13 mouse cellular contexts compared by ENCODE assay signal in the genomic region with DNA sequence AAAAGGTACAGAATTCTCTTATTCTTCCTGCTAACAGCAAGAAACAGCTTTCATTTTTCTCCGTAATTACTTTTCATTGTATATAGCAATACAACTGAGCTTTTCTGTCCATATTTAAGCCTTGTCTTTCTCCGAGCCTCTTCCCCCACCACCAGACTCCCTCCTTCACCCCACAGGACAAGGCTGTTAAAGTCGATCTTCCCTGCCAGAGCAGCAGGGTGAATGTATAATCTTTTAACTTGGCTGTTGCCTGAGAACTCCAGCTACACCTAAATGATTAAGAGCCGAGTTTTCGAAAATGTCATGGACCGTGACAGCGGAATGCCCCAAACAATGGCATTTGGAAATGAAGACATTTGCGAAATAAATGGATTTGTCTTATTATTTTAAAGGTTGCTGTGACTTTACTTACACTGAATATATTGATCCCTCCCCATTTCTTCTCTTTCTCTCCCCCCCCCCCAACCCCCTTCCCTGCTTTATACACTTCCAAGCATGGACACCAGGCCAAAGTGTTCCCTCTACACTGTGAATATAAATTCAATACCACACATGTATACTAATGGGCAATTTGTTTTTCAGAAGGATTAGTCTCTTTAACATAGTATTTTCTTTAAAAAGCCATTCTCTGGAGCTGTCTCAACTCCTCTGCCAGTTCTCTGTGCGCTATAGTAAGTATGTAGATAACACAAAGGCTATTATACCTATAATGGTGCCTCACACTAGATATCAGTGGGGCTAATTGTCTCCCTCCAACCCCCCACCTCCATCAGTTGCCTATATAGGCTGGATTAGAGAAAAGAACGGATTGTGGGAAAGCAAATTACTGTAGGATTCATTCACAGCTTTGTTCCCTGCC.
DNase-seq lines count a peak whose midpoint lies in the region; ATAC-seq lines count a peak whose summit lies in the region.
"Had no signal": no experiment of that assay in that cellular context is flagged by ENCODE, and none has a peak within 500 bp of the region (broad histone marks: within the 10 kb centered on the region; RNA-seq: fewer than 3 reads in every experiment).

No protein-coding gene starts in this region.

- peak overlapping the region; percentile 38 for H3K4me2 ChIP-seq in forebrain, embryonic 13.5 days
- H3K4me2 ChIP-seq in hindbrain, embryonic 16.5 days (ENCODE audit: low read length) = no peak overlapping the region
- no peak overlapping the region for H3K4me2 ChIP-seq in midbrain, embryonic 11.5 days
- H3K4me2 ChIP-seq: lung, embryonic 15.5 days had no signal

- DNase-seq in forebrain, embryonic 10.5 days (ENCODE audit: extremely low spot score, low spot score) = no peak
- DNase-seq in midbrain, embryonic 11.5 days (ENCODE audit: low spot score, missing footprints) = peak; percentile 85
- no peak for DNase-seq in gastrocnemius, postnatal 4 days (ENCODE audit: low spot score in 2 of 2)
- no peak for DNase-seq in right cerebral cortex, adult 18-20 months
- DNase-seq in gastrocnemius, postnatal 36 days = no peak
- DNase-seq: liver; spleen, adult 18-20 months had no signal

- peaks cover 20% of the 10 kb centered on the region for H3K4me1 ChIP-seq in forebrain, embryonic 10.5 days
- peaks cover 29% of the 10 kb centered on the region for H3K4me1 ChIP-seq in forebrain, embryonic 13.5 days
- H3K4me1 ChIP-seq in hindbrain, embryonic 16.5 days (ENCODE audit: control insufficient read depth, insufficient read depth, low read depth, low read length) = peaks cover 12% of the 10 kb centered on the region
- H3K4me1 ChIP-seq in midbrain, embryonic 11.5 days (ENCODE audit: control insufficient read depth, insufficient read depth, low read length) = no peaks in the 10 kb centered on the region
- H3K4me1 ChIP-seq: lung, embryonic 15.5 days had no signal

- H3K9ac ChIP-seq in forebrain, embryonic 13.5 days = peak overlapping the region; percentile 21; the same call in 1 of the 2 replicates
- no peak overlapping the region for H3K9ac ChIP-seq in hindbrain, embryonic 16.5 days (ENCODE audit: low read depth, low read length)
- H3K9ac ChIP-seq in midbrain, embryonic 11.5 days (ENCODE audit: low read length) = no peak overlapping the region
- H3K9ac ChIP-seq: lung, embryonic 15.5 days had no signal

- peak; percentile 72 for ATAC-seq in forebrain, embryonic 13.5 days
- ATAC-seq in hindbrain, embryonic 16.5 days = peak; percentile 45; the same call in 1 of the 2 replicates
- ATAC-seq in midbrain, embryonic 11.5 days (ENCODE audit: low FRiP score) = no peak
- ATAC-seq: intestine, embryonic 16.5 days; Patski had no signal

- peak overlapping the region; percentile 60 for H3K27ac ChIP-seq in forebrain, embryonic 10.5 days
- H3K27ac ChIP-seq in forebrain, embryonic 13.5 days = peak overlapping the region; percentile 86
- H3K27ac ChIP-seq in hindbrain, embryonic 16.5 days (ENCODE audit: low read depth, low read length) = peak overlapping the region; percentile 54
- no peak overlapping the region for H3K27ac ChIP-seq in midbrain, embryonic 11.5 days (ENCODE audit: low read depth, low read length)
- H3K27ac ChIP-seq: lung, embryonic 15.5 days; stomach, postnatal 0 days had no signal

- H3K9me3 ChIP-seq in forebrain, embryonic 10.5 days = no peaks in the 10 kb centered on the region
- no peaks in the 10 kb centered on the region for H3K9me3 ChIP-seq in forebrain, embryonic 13.5 days (replicated peaks)
- no peaks in the 10 kb centered on the region for H3K9me3 ChIP-seq in hindbrain, embryonic 16.5 days (ENCODE audit: control insufficient read depth, low read length)
- H3K9me3 ChIP-seq in midbrain, embryonic 11.5 days (ENCODE audit: control insufficient read depth, low read length) = no peaks in the 10 kb centered on the region
- H3K9me3 ChIP-seq: lung, embryonic 15.5 days had no signal

- no peak overlapping the region for H3K4me3 ChIP-seq in forebrain, embryonic 10.5 days
- H3K4me3 ChIP-seq in forebrain, embryonic 13.5 days = no peak overlapping the region
- no peak overlapping the region for H3K4me3 ChIP-seq in hindbrain, embryonic 16.5 days (ENCODE audit: low read length)
- H3K4me3 ChIP-seq in midbrain, embryonic 11.5 days (ENCODE audit: low read depth, low read length) = no peak overlapping the region
- H3K4me3 ChIP-seq: lung, embryonic 15.5 days had no signal

- H3K27me3 ChIP-seq in forebrain, embryonic 10.5 days (ENCODE audit: poor library complexity, severe bottlenecking) = no peaks in the 10 kb centered on the region
- no peaks in the 10 kb centered on the region for H3K27me3 ChIP-seq in forebrain, embryonic 13.5 days
- no peaks in the 10 kb centered on the region for H3K27me3 ChIP-seq in hindbrain, embryonic 16.5 days (replicated peaks; ENCODE audit: control insufficient read depth, insufficient read depth, low read length)
- no peaks in the 10 kb centered on the region for H3K27me3 ChIP-seq in midbrain, embryonic 11.5 days (ENCODE audit: control insufficient read depth, insufficient read depth, low read length)
- H3K27me3 ChIP-seq: lung, embryonic 15.5 days; Patski had no signal

- WGBS in forebrain, embryonic 10.5 days = 61% methylated on average over 10 of the region's 10 CpGs
- 27% methylated on average over 10 of the region's 10 CpGs for whole genome bisulfite sequencing in forebrain, embryonic 13.5 days
- 48% methylated on average over 10 of the region's 10 CpGs for whole genome bisulfite sequencing in hindbrain, embryonic 16.5 days
- WGBS in midbrain, embryonic 11.5 days = 41% methylated on average over 10 of the region's 10 CpGs

- H3K36me3 ChIP-seq in forebrain, embryonic 10.5 days (replicated peaks) = no peaks in the 10 kb centered on the region
- H3K36me3 ChIP-seq in forebrain, embryonic 13.5 days (ENCODE audit: poor library complexity, severe bottlenecking) = no peaks in the 10 kb centered on the region
- H3K36me3 ChIP-seq in hindbrain, embryonic 16.5 days (ENCODE audit: control insufficient read depth, insufficient read depth, low read length) = no peaks in the 10 kb centered on the region
- H3K36me3 ChIP-seq in midbrain, embryonic 11.5 days (ENCODE audit: control insufficient read depth, insufficient read depth, low read length) = no peaks in the 10 kb centered on the region
- H3K36me3 ChIP-seq: lung, embryonic 15.5 days had no signal

- intact Hi-C loops in gastrocnemius, postnatal 36 days (cut with DNase I) = no loop called here
